Mouse (Mus musculus) CH12.LX (cell line): ENCODE data around the gene Rtn3. TPM values are rescaled to one million over a fixed set of nuclear protein-coding genes. Genes with fewer than 3 reads are reported as not detected.

Experiments
- DNase-seq: peaks from one replicate; pipeline ENCODE4 v3.0.0-alpha.2; 2013; ENCODE audit errors: extremely low read depth
- H3K27ac ChIP-seq: 2 replicates; pipeline ENCODE4 v1.5.1; 2012; ENCODE audit warnings: low read depth, mild to moderate bottlenecking, control low read depth, moderate library complexity; ENCODE audit not compliant: insufficient read depth
- H3K27me3 ChIP-seq: replicated peaks from 2 replicates; pipeline ENCODE3; 2012; ENCODE audit warnings: inconsistent platforms
- H3K36me3 ChIP-seq, 2 experiments: replicated peaks in 1 of 2; 2 replicates each; pipeline versions ENCODE3 to v1.6.1; 2012; ENCODE audit warnings: inconsistent platforms in 1 of 2, low read length in 1 of 2, mild to moderate bottlenecking in 1 of 2, mixed read lengths in 1 of 2, moderate library complexity in 1 of 2; ENCODE audit not compliant: control insufficient read depth in 1 of 2, insufficient read depth in 1 of 2
- H3K4me1 ChIP-seq, 2 experiments: 2 replicates each; pipeline ENCODE4 v1.6.1; 2012; ENCODE audit warnings: inconsistent platforms in 1 of 2, moderate library complexity in 1 of 2; ENCODE audit not compliant: insufficient read depth in 2 of 2, control insufficient read depth in 1 of 2
- H3K4me2 ChIP-seq: 2 replicates; pipeline ENCODE4 v1.6.1; 2012; ENCODE audit warnings: low read depth, mild to moderate bottlenecking, control low read depth; ENCODE audit not compliant: poor library complexity, insufficient read depth, severe bottlenecking
- H3K4me3 ChIP-seq, 3 experiments: fragments of 150-350 bp in 1 of 3; sonication (generic) in 1 of 3; replicated peaks in 1 of 3; 2 replicates each; pipeline versions ENCODE3 to v1.5.1; 2011 to 2012; ENCODE audit warnings: low read depth in 2 of 3, low read length in 2 of 3, mild to moderate bottlenecking in 2 of 3, moderate library complexity in 2 of 3, control low read depth in 1 of 3, improper control_type of control experiment in 1 of 3, inconsistent platforms in 1 of 3, mixed read lengths in 1 of 3; ENCODE audit not compliant: poor library complexity in 1 of 3
- H3K79me2 ChIP-seq: replicated peaks from 2 replicates; pipeline ENCODE4 v1.6.1; 2012; ENCODE audit warnings: mild to moderate bottlenecking, moderate library complexity; ENCODE audit not compliant: control insufficient read depth, poor library complexity, insufficient read depth, severe bottlenecking; ENCODE audit errors: extremely low read depth
- H3K9ac ChIP-seq: 2 replicates; pipeline ENCODE4 v1.6.1; 2012; ENCODE audit warnings: low read depth, mild to moderate bottlenecking, control low read depth, moderate library complexity; ENCODE audit not compliant: insufficient read depth
- H3K9me3 ChIP-seq: replicated peaks from 2 replicates; pipeline ENCODE3; 2012; ENCODE audit warnings: low read length, inconsistent platforms, mixed read lengths
- BHLHE40 ChIP-seq: IDR thresholded peaks from 2 replicates; pipeline ENCODE4 v1.6.1; 2011; ENCODE audit warnings: mild to moderate bottlenecking, low read depth, low read length, improper control_type of control experiment
- CHD1 ChIP-seq: IDR thresholded peaks from 2 replicates; pipeline ENCODE4 v1.6.1; 2012; ENCODE audit warnings: low read depth, low read length, improper control_type of control experiment, inconsistent platforms
- CTCF ChIP-seq, 2 experiments: IDR thresholded peaks in 1 of 2; conservative IDR thresholded peaks in 1 of 2; 2 replicates each; pipeline ENCODE4 v1.5.1; 2011 to 2012; ENCODE audit warnings: low read depth in 2 of 2, low read length in 2 of 2, improper control_type of control experiment in 1 of 2, inconsistent platforms in 1 of 2, mild to moderate bottlenecking in 1 of 2, moderate library complexity in 1 of 2
- ELF1 ChIP-seq: IDR thresholded peaks from 2 replicates; pipeline ENCODE4 v1.6.1; 2014; ENCODE audit warnings: low read depth, mild to moderate bottlenecking, inconsistent platforms, low read length, improper control_type of control experiment
- EP300 ChIP-seq: IDR thresholded peaks from 2 replicates; pipeline ENCODE4 v1.6.1; 2011; ENCODE audit warnings: low read length, improper control_type of control experiment
- ETS1 ChIP-seq: conservative IDR thresholded peaks from 2 replicates; pipeline ENCODE4 v1.6.1; 2012; ENCODE audit warnings: low read depth, mild to moderate bottlenecking, inconsistent platforms, low read length, improper control_type of control experiment, moderate library complexity
- IRF4 ChIP-seq: IDR thresholded peaks from 2 replicates; pipeline ENCODE4 v1.6.1; 2014; ENCODE audit warnings: low read depth, mild to moderate bottlenecking, inconsistent platforms, low read length, improper control_type of control experiment
- MAFK ChIP-seq: IDR thresholded peaks from 2 replicates; pipeline ENCODE4 v1.6.1; 2011; ENCODE audit warnings: low read length, improper control_type of control experiment; ENCODE audit not compliant: insufficient replicate concordance
- MXI1 ChIP-seq: IDR thresholded peaks from 2 replicates; pipeline ENCODE4 v1.6.1; 2011; ENCODE audit warnings: mild to moderate bottlenecking, low read depth, low read length, improper control_type of control experiment
- NRF1 ChIP-seq: IDR thresholded peaks from 2 replicates; pipeline ENCODE4 v1.6.1; 2014; ENCODE audit warnings: low read depth, mild to moderate bottlenecking, inconsistent platforms, low read length, improper control_type of control experiment, moderate library complexity
- POLR2AphosphoS2 ChIP-seq: IDR thresholded peaks from 2 replicates; pipeline ENCODE4 v1.6.1; 2011; ENCODE audit warnings: low read depth, low read length, improper control_type of control experiment
- SIN3A ChIP-seq: IDR thresholded peaks from 2 replicates; pipeline ENCODE4 v1.6.1; 2012; ENCODE audit warnings: low read length, improper control_type of control experiment, inconsistent platforms
- SMC3 ChIP-seq: IDR thresholded peaks from 2 replicates; pipeline ENCODE4 v1.6.1; 2011; ENCODE audit warnings: low read depth, low read length, improper control_type of control experiment
- TCF12 ChIP-seq: IDR thresholded peaks from 2 replicates; pipeline ENCODE4 v1.6.1; 2014; ENCODE audit warnings: low read depth, mild to moderate bottlenecking, inconsistent platforms, low read length, improper control_type of control experiment
- USF2 ChIP-seq: conservative IDR thresholded peaks from 2 replicates; pipeline ENCODE4 v1.6.1; 2011; ENCODE audit warnings: low read depth, low read length, improper control_type of control experiment
- ZNF384 ChIP-seq: IDR thresholded peaks from 2 replicates; pipeline ENCODE4 v1.6.1; 2012; ENCODE audit warnings: low read depth, low read length, improper control_type of control experiment, inconsistent platforms
- dilution Hi-C: fragments of 300-500 bp; cut with MboI; formaldehyde crosslinking; loops from 2 replicates; pipeline ENCODE4 v1.14.3; 2020; ENCODE audit warnings: low sequenced_read_pairs; ENCODE audit not compliant: extremely low pct_unique_long_range_greater_than_20kb, extremely low pct_ligation_motif_present
- in situ Hi-C: fragments of 300-500 bp; cut with MboI; formaldehyde crosslinking; loops from 3 replicates; pipeline ENCODE4 v1.14.3; 2019; ENCODE audit warnings: low sequenced_read_pairs, low pct_ligation_motif_present, low pct_unique_long_range_greater_than_20kb, mixed read lengths
- polyA plus RNA-seq: library from polyadenylated mRNA; unstranded; fragments of >175 nt; gene quantifications from 2 replicates; pipeline ENCODE4 v1.2.1, GENCODE M21; 2012; ENCODE audit warnings: low read depth; ENCODE audit not compliant: insufficient read length
- total RNA-seq, 2 experiments: library from RNA; depleted of rRNA; stranded (reverse); fragments of 300-350 nt in 1 of 2; fragments of >200 nt in 1 of 2; gene quantifications; 2 replicates each; pipeline ENCODE4 v1.2.3; 2012 to 2014

Gene Rtn3
- total and polyA plus RNA-seq, 3 experiments: 32.7 to 102 (median 39.1) TPM

DNA sequence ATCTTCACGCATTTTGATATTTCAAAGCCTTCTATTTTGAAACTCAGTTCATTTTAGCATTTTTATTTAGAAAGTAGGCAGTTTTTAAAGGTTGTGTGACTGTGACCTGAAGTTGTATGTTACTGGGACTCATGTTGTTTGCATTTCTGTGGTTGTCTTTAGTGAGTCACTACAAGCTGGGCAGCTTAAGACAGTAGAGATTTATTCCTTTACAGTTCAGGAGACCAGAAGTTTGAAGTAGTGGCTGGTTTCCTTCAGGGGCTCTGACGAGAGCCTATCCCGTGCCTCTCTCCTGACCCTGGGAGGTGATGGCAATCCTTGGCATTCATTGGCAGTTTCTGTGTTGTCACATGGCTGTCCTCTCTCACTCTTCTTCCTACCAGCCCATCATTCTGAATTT lies 41.8 kb upstream of the Rtn3 start:
- dilution Hi-C loops: no loop called here
- H3K4me2 ChIP-seq: no peak overlapping the region
- no peaks in the 10 kb centered on the region for H3K79me2 ChIP-seq
- in situ Hi-C loops: no loop called here
- H3K4me3 ChIP-seq: no peak overlapping the region
- H3K27ac ChIP-seq: no peak overlapping the region
- no peaks in the 10 kb centered on the region for H3K4me1 ChIP-seq
- no peak for DNase-seq
- H3K36me3 ChIP-seq: peaks cover 11 to 65% of the 10 kb centered on the region in 2 experiments
- peaks cover 2% of the 10 kb centered on the region for H3K9me3 ChIP-seq
- no peaks in the 10 kb centered on the region for H3K27me3 ChIP-seq
- TF ChIP-seq SMC3: no peak
- TF ChIP-seq NRF1: no peak
- TF ChIP-seq EP300: no peak
- no peak overlapping the region for H3K9ac ChIP-seq

GRCm38 (mm10) chr19:7523781-7524180 lies 40.7 kb upstream of the Rtn3 start:
- Histone ChIP-seq H3K79me2 (no peaks in the 10 kb centered on the region), H3K27me3 (no peaks in the 10 kb centered on the region), H3K9ac (no peak overlapping the region)
- dilution Hi-C loops (no loop called here), in situ Hi-C loops (no loop called here)
- no peak for TF ChIP-seq MXI1
- no peak for TF ChIP-seq ETS1
- TF ChIP-seq, all 38 proteins: peak for 0
- Histone ChIP-seq H3K4me2 (no peak overlapping the region), H3K9me3 (peaks cover 2% of the 10 kb centered on the region), H3K4me1 (no peaks in the 10 kb centered on the region), H3K27ac (no peak overlapping the region), H3K4me3 (no peak overlapping the region), H3K36me3 (peaks cover 8 to 65% of the 10 kb centered on the region in 2 experiments)
- no peak for DNase-seq

DNA sequence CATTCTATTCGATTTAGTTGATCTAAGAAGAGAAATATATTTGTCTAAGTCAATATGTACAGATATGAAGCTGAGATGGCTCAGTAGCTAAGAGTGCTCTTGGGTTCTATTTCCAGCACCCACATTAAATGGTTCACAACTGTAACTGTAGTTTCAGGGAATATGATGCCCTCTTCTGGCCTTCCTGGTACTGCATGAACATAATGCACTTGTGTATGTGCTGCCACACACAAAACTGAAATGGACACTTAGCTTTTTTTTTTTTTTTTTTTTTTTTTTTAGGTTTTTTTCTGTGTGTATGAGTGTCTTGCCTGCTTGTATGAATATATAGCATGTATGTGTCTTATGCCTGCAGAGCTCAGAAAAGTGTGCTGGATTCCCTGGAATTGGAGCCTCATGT lies 40.2 kb upstream of the Rtn3 start:
- dilution Hi-C loops (no loop called here), in situ Hi-C loops (no loop called here)
- Histone ChIP-seq H3K4me3 (no peak overlapping the region), H3K79me2 (no peaks in the 10 kb centered on the region), H3K4me1 (no peaks in the 10 kb centered on the region), H3K27me3 (no peaks in the 10 kb centered on the region), H3K4me2 (no peak overlapping the region), H3K9ac (no peak overlapping the region), H3K36me3 (peaks cover 12 to 66% of the 10 kb centered on the region in 2 experiments), H3K9me3 (peaks cover 2% of the 10 kb centered on the region), H3K27ac (no peak overlapping the region)
- DNase-seq: peak; percentile 12
- TF ChIP-seq ELF1: no peak
- peak in 1 of 2 experiments; percentile 25; a peak in 1 of 4 replicates for TF ChIP-seq CTCF (conservative IDR thresholded peaks at IDR 0.05 in 1 of 2, IDR thresholded peaks at IDR 0.05 in 1 of 2; ENCODE audit: low read depth in 2 of 2, low read length in 2 of 2)

GRCm38 (mm10) chr19:7522856-7523255 lies 39.8 kb upstream of the Rtn3 start:
- in situ Hi-C loops: no loop called here
- Histone ChIP-seq H3K79me2 (no peaks in the 10 kb centered on the region), H3K4me2 (no peak overlapping the region), H3K9me3 (peaks cover 2% of the 10 kb centered on the region), H3K27me3 (no peaks in the 10 kb centered on the region), H3K4me3 (no peak overlapping the region), H3K36me3 (peaks cover 12 to 65% of the 10 kb centered on the region in 2 experiments), H3K4me1 (no peaks in the 10 kb centered on the region), H3K9ac (no peak overlapping the region), H3K27ac (no peak overlapping the region)
- TF ChIP-seq EP300 (no peak), USF2 (no peak), ZNF384 (no peak), NRF1 (no peak), IRF4 (no peak), TCF12 (no peak), POLR2AphosphoS2 (no peak), MAFK (no peak), CHD1 (no peak), BHLHE40 (no peak), SIN3A (no peak)
- DNase-seq: no peak
- dilution Hi-C loops: no loop called here
